Mouse (Mus musculus): Measurements from ENCODE around the gene Inhbb.
A peak's percentile ranks its signal among the peaks of the same experiment; 100 is the strongest.

The Inhbb gene

GRCm38 (mm10) chr1:119421576-119422421 lies at the start of gene Inhbb:
Gene Inhbb, minus strand, starts transcription at chr1:119422248.
- no peaks in the 10 kb centered on the region for H3K36me3 ChIP-seq (ENCODE audit: control insufficient read depth, insufficient read depth, low read length, poor library complexity, severe bottlenecking)
- no peak for DNase-seq (ENCODE audit: low read depth, low spot score)
- no peaks in the 10 kb centered on the region for H3K27me3 ChIP-seq (ENCODE audit: control insufficient read depth, insufficient read depth, low read length, poor library complexity, severe bottlenecking)

GRCm38 (mm10) chr1:119463386-119463785 lies 41.3 kb upstream of the Inhbb start:
- DNase-seq (ENCODE audit: low read depth, low spot score), result peak; percentile 58
- Histone ChIP-seq H3K36me3 (ENCODE audit: control insufficient read depth, insufficient read depth, low read length, poor library complexity, severe bottlenecking) (no peaks in the 10 kb centered on the region), H3K27me3 (ENCODE audit: control insufficient read depth, insufficient read depth, low read length, poor library complexity, severe bottlenecking) (no peaks in the 10 kb centered on the region)

- DNase-seq (ENCODE audit: low read depth, low spot score), result no peak
- Histone ChIP-seq H3K36me3 (ENCODE audit: control insufficient read depth, insufficient read depth, low read length, poor library complexity, severe bottlenecking) (no peaks in the 10 kb centered on the region), H3K27me3 (ENCODE audit: control insufficient read depth, insufficient read depth, low read length, poor library complexity, severe bottlenecking) (no peaks in the 10 kb centered on the region)
These were observed 38.0 kb upstream of the Inhbb start for GRCm38 (mm10) chr1:119460062-119460461.

GRCm38 (mm10) chr1:119457993-119458605 lies 36.1 kb upstream of the Inhbb start:
- Histone ChIP-seq H3K36me3 (ENCODE audit: control insufficient read depth, insufficient read depth, low read length, poor library complexity, severe bottlenecking) (no peaks in the 10 kb centered on the region), H3K27me3 (ENCODE audit: control insufficient read depth, insufficient read depth, low read length, poor library complexity, severe bottlenecking) (no peaks in the 10 kb centered on the region)
- peak; percentile 67 for DNase-seq (ENCODE audit: low read depth, low spot score)

- peak; percentile 23 for DNase-seq (ENCODE audit: low read depth, low spot score)
- Histone ChIP-seq H3K27me3 (ENCODE audit: control insufficient read depth, insufficient read depth, low read length, poor library complexity, severe bottlenecking) (no peaks in the 10 kb centered on the region), H3K36me3 (ENCODE audit: control insufficient read depth, insufficient read depth, low read length, poor library complexity, severe bottlenecking) (no peaks in the 10 kb centered on the region)
These were observed 35.4 kb upstream of the Inhbb start for GRCm38 (mm10) chr1:119457528-119457855.

- Histone ChIP-seq H3K27me3 (ENCODE audit: control insufficient read depth, insufficient read depth, low read length, poor library complexity, severe bottlenecking) (no peaks in the 10 kb centered on the region), H3K36me3 (ENCODE audit: control insufficient read depth, insufficient read depth, low read length, poor library complexity, severe bottlenecking) (no peaks in the 10 kb centered on the region)
- DNase-seq (ENCODE audit: low read depth, low spot score), result peak; percentile 41
These were observed 34.9 kb upstream of the Inhbb start for GRCm38 (mm10) chr1:119456671-119457527.

- no peaks in the 10 kb centered on the region for H3K36me3 ChIP-seq (ENCODE audit: control insufficient read depth, insufficient read depth, low read length, poor library complexity, severe bottlenecking)
- no peak for DNase-seq (ENCODE audit: low read depth, low spot score)
- H3K27me3 ChIP-seq (ENCODE audit: control insufficient read depth, insufficient read depth, low read length, poor library complexity, severe bottlenecking), result no peaks in the 10 kb centered on the region
These were observed 31.7 kb upstream of the Inhbb start for GRCm38 (mm10) chr1:119453731-119454130.

- Histone ChIP-seq H3K36me3 (ENCODE audit: control insufficient read depth, insufficient read depth, low read length, poor library complexity, severe bottlenecking) (no peaks in the 10 kb centered on the region), H3K27me3 (ENCODE audit: control insufficient read depth, insufficient read depth, low read length, poor library complexity, severe bottlenecking) (no peaks in the 10 kb centered on the region)
- no peak for DNase-seq (ENCODE audit: low read depth, low spot score)
These were observed 29.4 kb upstream of the Inhbb start for GRCm38 (mm10) chr1:119451417-119451816.

GRCm38 (mm10) chr1:119450651-119451345 lies 28.8 kb upstream of the Inhbb start:
- Histone ChIP-seq H3K36me3 (ENCODE audit: control insufficient read depth, insufficient read depth, low read length, poor library complexity, severe bottlenecking) (no peaks in the 10 kb centered on the region), H3K27me3 (ENCODE audit: control insufficient read depth, insufficient read depth, low read length, poor library complexity, severe bottlenecking) (no peaks in the 10 kb centered on the region)
- no peak for DNase-seq (ENCODE audit: low read depth, low spot score)

- no peak for DNase-seq (ENCODE audit: low read depth, low spot score)
- no peaks in the 10 kb centered on the region for H3K27me3 ChIP-seq (ENCODE audit: control insufficient read depth, insufficient read depth, low read length, poor library complexity, severe bottlenecking)
- H3K36me3 ChIP-seq (ENCODE audit: control insufficient read depth, insufficient read depth, low read length, poor library complexity, severe bottlenecking), result no peaks in the 10 kb centered on the region
These were observed 24.8 kb upstream of the Inhbb start for GRCm38 (mm10) chr1:119446753-119447283.

- no peaks in the 10 kb centered on the region for H3K36me3 ChIP-seq (ENCODE audit: control insufficient read depth, insufficient read depth, low read length, poor library complexity, severe bottlenecking)
- H3K27me3 ChIP-seq (ENCODE audit: control insufficient read depth, insufficient read depth, low read length, poor library complexity, severe bottlenecking), result no peaks in the 10 kb centered on the region
- no peak for DNase-seq (ENCODE audit: low read depth, low spot score)
These were observed 21.7 kb upstream of the Inhbb start for GRCm38 (mm10) chr1:119443591-119444350.

GRCm38 (mm10) chr1:119442901-119443300 lies 20.9 kb upstream of the Inhbb start:
- Histone ChIP-seq H3K27me3 (ENCODE audit: control insufficient read depth, insufficient read depth, low read length, poor library complexity, severe bottlenecking) (no peaks in the 10 kb centered on the region), H3K36me3 (ENCODE audit: control insufficient read depth, insufficient read depth, low read length, poor library complexity, severe bottlenecking) (no peaks in the 10 kb centered on the region)
- DNase-seq (ENCODE audit: low read depth, low spot score), result no peak

- no peaks in the 10 kb centered on the region for H3K36me3 ChIP-seq (ENCODE audit: control insufficient read depth, insufficient read depth, low read length, poor library complexity, severe bottlenecking)
- H3K27me3 ChIP-seq (ENCODE audit: control insufficient read depth, insufficient read depth, low read length, poor library complexity, severe bottlenecking), result no peaks in the 10 kb centered on the region
- DNase-seq (ENCODE audit: low read depth, low spot score), result no peak
These were observed 16.1 kb upstream of the Inhbb start for GRCm38 (mm10) chr1:119438105-119438637.

Data from splenic B cell, adult 2 months (primary cell).